Mouse (Mus musculus): Measurements from ENCODE around the gene Gm13083. TPM values are rescaled to one million over a fixed set of nuclear protein-coding genes. Genes with fewer than 3 reads are reported as not detected.

Gm13083 gene
- not detected for polyA plus RNA-seq (2017; shearing (Covaris generic))

DNA sequence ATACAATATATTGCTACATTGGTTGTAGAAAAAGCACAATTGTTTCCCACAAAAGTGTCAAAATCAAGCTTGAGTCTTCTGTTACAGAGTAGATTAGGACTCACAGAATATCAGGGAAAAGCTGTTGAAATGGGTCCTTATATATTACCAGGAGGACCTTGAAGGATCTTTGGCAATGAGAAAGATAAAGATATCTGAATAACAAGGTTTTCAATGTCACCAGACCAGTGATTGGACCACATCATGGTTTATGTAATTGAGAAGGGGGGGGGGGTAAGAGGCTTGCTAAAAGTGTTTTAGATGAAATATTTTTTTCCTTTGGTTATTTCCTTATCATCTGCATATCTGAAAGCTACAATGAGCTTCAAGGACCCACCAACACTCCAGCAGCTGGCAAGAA lies at the start of gene Gm13083:
Gene Gm13083, plus strand, starts transcription at position 301 of the 400 bp plus-strand sequence.

DNA sequence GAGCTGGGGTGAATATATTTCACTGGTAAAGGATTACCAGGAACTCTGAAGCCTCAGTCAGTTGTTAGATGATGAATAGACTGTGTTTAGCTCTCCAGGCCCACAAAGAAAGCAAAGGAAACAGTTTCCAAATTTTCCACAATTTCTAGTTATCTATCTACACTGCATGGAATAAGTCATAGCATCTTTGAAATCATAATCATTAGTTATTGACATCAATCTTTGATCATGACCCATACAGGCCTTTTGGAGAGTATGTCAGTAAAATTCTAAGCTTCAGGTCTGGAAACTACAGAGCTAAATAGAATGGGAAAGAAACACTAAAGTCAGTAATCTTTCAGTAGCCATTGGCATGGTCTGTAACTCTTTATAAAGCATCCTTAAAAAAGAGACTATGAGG lies 42.3 kb downstream of the Gm13083 start, which contains the start of gene Gm13088:
Gene Gm13088, minus strand, starts transcription at position 101 of the 400 bp plus-strand sequence.

Other genes with a start within 250 kb of the Gm13083 start
- gene Pramel1, start 220.6 kb upstream of the Gm13083 start, polyA plus RNA-seq (2017; shearing (Covaris generic)), result not detected
- 38.9 TPM for gene Pramef8, start 202.6 kb upstream of the Gm13083 start, polyA plus RNA-seq (2017; shearing (Covaris generic))
- gene Oog4, start 164.7 kb upstream of the Gm13083 start, polyA plus RNA-seq (2017; shearing (Covaris generic)), result not detected
- not detected for gene Gm13043, start 103.7 kb upstream of the Gm13083 start, polyA plus RNA-seq (2017; shearing (Covaris generic))
- gene Gm13040, start 79.0 kb upstream of the Gm13083 start, polyA plus RNA-seq (2017; shearing (Covaris generic)), result not detected
- gene BC080695, start 63.3 kb upstream of the Gm13083 start, polyA plus RNA-seq (2017; shearing (Covaris generic)), result not detected
- gene Gm13057, start 63.3 kb upstream of the Gm13083 start, polyA plus RNA-seq (2017; shearing (Covaris generic)), result not detected
- not detected for gene Gm13088, start 42.2 kb downstream of the Gm13083 start, polyA plus RNA-seq (2017; shearing (Covaris generic))
- gene Gm13089, start 87.7 kb downstream of the Gm13083 start, polyA plus RNA-seq (2017; shearing (Covaris generic)), result not detected
- gene Gm13078, start 104.5 kb downstream of the Gm13083 start, polyA plus RNA-seq (2017; shearing (Covaris generic)), result not detected
- not detected for gene Gm13023, start 174.3 kb downstream of the Gm13083 start, polyA plus RNA-seq (2017; shearing (Covaris generic))
- not detected for gene Gm13084, start 201.1 kb downstream of the Gm13083 start, polyA plus RNA-seq (2017; shearing (Covaris generic))
- not detected for gene Gm13103, start 231.5 kb downstream of the Gm13083 start, polyA plus RNA-seq (2017; shearing (Covaris generic))